8 mouse cellular contexts compared by ENCODE assay signal in the genomic region with DNA sequence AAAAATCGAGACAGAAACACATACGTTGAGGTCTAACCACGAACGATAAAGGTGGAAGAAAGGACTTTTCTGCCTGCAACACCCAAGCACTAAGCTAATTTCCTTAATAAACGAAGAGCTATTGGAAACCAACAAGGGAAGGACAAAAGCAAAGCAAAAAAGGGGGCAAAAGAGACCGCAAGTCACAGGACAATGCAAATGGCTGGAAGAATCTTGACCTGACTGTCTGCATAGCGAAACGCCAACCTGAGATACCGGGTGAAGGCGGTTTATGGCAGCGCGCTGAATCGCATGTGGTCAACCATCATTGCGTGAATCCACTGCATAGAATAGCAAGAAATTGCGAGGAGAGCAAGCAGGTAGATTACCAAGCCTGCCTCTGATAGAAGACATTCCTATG. TPM values are rescaled to one million over a fixed set of nuclear protein-coding genes. Genes with fewer than 3 reads are reported as not detected.
DNase-seq lines count a peak whose midpoint lies in the region; ATAC-seq lines count a peak whose summit lies in the region.

No protein-coding gene starts in this region.

- intact Hi-C loops in gastrocnemius, postnatal 14 days (cut with DNase I; ENCODE audit: low total_unique reads): no loop called here

- no peaks in the 10 kb centered on the region for H3K4me1 ChIP-seq in intestine, embryonic 14.5 days (replicated peaks; ENCODE audit: control insufficient read depth, insufficient read depth, low read length)

- 0 out of 2 replicates have a peak, but pooled peaks cover 7% of the 10 kb centered on the region for H3K36me3 ChIP-seq in intestine, embryonic 14.5 days (ENCODE audit: control insufficient read depth, insufficient read depth, low read length)

- 48% methylated on average over 15 of the region's 15 CpGs for WGBS in intestine, embryonic 14.5 days

- ATAC-seq in cerebellum, adult (ENCODE audit: insufficient number of reproducible peaks, low FRiP score, low TSS enrichment): no peak
- no peak for ATAC-seq in intestine, embryonic 14.5 days (replicated peaks; ENCODE audit: low FRiP score, low TSS enrichment, low read depth)

- peak overlapping the region; percentile 49 for H3K4me2 ChIP-seq in intestine, embryonic 14.5 days (ENCODE audit: low read length)

- peak overlapping the region; percentile 51 for H3K9ac ChIP-seq in intestine, embryonic 14.5 days (ENCODE audit: low read length)

- H3K9me3 ChIP-seq in intestine, embryonic 14.5 days (ENCODE audit: control insufficient read depth, low read length): peaks cover 41% of the 10 kb centered on the region

- DNase-seq in cerebellum, adult 11 months: peak; percentile 30
- peak; percentile 15 for DNase-seq in right cerebral cortex, postnatal 4 days
- DNase-seq in right cerebral cortex, adult 18-20 months: no peak
- peak; percentile 62 for DNase-seq in intestine, embryonic 14.5 days (ENCODE audit: low spot score)
- DNase-seq in neural tube, embryonic 10.5 days (ENCODE audit: extremely low spot score, low spot score): peak; percentile 48
- no peak for DNase-seq in gastrocnemius, postnatal 14 days
- no peak for DNase-seq in spleen, adult 18-20 months

- no peaks in the 10 kb centered on the region for H3K27me3 ChIP-seq in intestine, embryonic 14.5 days (replicated peaks; ENCODE audit: control insufficient read depth, insufficient read depth, low read length)

- H3K4me3 ChIP-seq in intestine, embryonic 14.5 days (ENCODE audit: low read depth, low read length): peak overlapping the region; percentile 56

- H3K27ac ChIP-seq in intestine, embryonic 14.5 days (ENCODE audit: low read depth): peak overlapping the region; percentile 82

RNA-seq across cellular contexts. Expression of gene Usp29, which starts 0.4 kb away (rescaled TPM):
- 5.7 and 6.8 TPM in 2 replicates for polyA plus RNA-seq in intestine, embryonic 14.5 days (2014; fragmentation: Nextera tagmentation; extraction: Ambion mirVana)
- 1 to 10 TPM; 1.8 to 2.0 TPM for total RNA-seq in gastrocnemius, postnatal 14 days (2021)

RNA-seq across cellular contexts. Expression of gene Peg3, which starts 0.6 kb away (rescaled TPM):
- polyA plus RNA-seq in intestine, embryonic 14.5 days (2014; fragmentation: Nextera tagmentation; extraction: Ambion mirVana): 151 and 164 TPM in 2 replicates
- total RNA-seq in gastrocnemius, postnatal 14 days (2021): 10 to 100 TPM; 75.6 to 83.0 TPM

RNA-seq across cellular contexts. Expression of gene Zim1, which starts 34.6 kb away (rescaled TPM):
- polyA plus RNA-seq in intestine, embryonic 14.5 days (2014; fragmentation: Nextera tagmentation; extraction: Ambion mirVana): 5.1 and 5.7 TPM in 2 replicates
- 10 to 100 TPM; 48.7 to 49.3 TPM for total RNA-seq in gastrocnemius, postnatal 14 days (2021)

Comparison
In these comparisons a context has a peak if more than half of its experiments do, and no peak if none do; other contexts are left out.
1. DNase-seq: peak in cerebellum, adult 11 months (single experiment), right cerebral cortex, postnatal 4 days (single experiment), intestine, embryonic 14.5 days (single experiment) and neural tube, embryonic 10.5 days (single experiment); none in right cerebral cortex, adult 18-20 months (single experiment), gastrocnemius, postnatal 14 days (single experiment) and spleen, adult 18-20 months (0 of 2).